Mouse (Mus musculus): ENCODE measurements around the gene Ctnnbl1. TPM values are rescaled to one million over a fixed set of nuclear protein-coding genes. Genes with fewer than 3 reads are reported as not detected.

The Ctnnbl1 gene
- total RNA-seq, 2 experiments from 2014 or later = 23.7 to 26.1 TPM

DNA sequence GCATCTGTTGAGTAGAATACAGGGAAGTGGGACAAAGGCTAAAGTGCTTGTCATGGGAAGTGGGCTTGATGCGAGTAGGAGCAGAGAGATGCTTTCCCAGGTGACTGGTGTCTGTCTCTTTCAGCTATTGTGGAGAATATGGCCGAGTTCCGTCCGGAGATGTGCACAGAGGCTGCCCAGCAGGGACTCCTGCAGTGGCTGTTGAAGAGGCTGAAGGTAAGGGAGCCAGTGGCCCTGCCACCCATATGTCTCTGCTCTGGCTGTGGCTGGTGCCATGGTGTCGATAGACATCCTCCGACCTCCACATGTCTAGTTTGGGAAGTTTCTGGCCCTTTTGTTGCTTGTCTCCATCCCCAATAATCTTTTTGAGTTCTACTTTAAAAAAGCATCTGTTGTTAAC, 72.1 kb downstream of the Ctnnbl1 start:
- no peak for DNase-seq (ENCODE audit: low spot score in 2 of 2)
- intact Hi-C loops (cut with DNase I) = no loop called here

DNA sequence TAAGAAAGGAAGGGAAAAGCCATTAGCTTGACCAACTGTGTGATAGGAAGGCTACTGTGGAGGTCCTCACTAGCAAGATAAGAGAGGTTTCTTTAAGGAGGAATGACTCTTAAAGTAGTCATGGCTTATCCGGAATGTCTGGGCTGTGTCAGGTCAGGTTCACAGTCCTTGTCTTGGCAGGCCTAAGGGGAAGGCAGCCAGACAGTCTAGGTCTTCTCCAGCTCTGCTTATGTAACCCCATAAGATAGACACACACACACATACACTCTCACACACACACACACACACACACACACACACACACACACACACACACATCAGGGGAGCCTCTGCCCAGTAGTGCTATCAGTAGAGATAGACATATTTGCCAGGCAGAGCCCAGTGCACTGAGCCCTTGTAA, 73.5 kb downstream of the Ctnnbl1 start:
- intact Hi-C loops (cut with DNase I) = no loop called here
- DNase-seq (ENCODE audit: low spot score in 2 of 2) = no peak

- intact Hi-C loops (cut with DNase I) = no loop called here
- no peak for DNase-seq (ENCODE audit: low spot score in 2 of 2)
Observed at GRCm38 (mm10) chr2:157813121-157813520, 75.9 kb downstream of the Ctnnbl1 start.

- DNase-seq (ENCODE audit: low spot score in 2 of 2) = no peak
- intact Hi-C loops (cut with DNase I) = no loop called here
Observed at GRCm38 (mm10) chr2:157814116-157814964, 77.1 kb downstream of the Ctnnbl1 start.

GRCm38 (mm10) chr2:157814965-157815283, 77.7 kb downstream of the Ctnnbl1 start:
- no peak for DNase-seq (ENCODE audit: low spot score in 2 of 2)
- intact Hi-C loops (cut with DNase I) = no loop called here

- DNase-seq (ENCODE audit: low spot score in 2 of 2) = no peak
- intact Hi-C loops (cut with DNase I) = no loop called here
Observed at GRCm38 (mm10) chr2:157817672-157818071, 80.5 kb downstream of the Ctnnbl1 start.

DNA sequence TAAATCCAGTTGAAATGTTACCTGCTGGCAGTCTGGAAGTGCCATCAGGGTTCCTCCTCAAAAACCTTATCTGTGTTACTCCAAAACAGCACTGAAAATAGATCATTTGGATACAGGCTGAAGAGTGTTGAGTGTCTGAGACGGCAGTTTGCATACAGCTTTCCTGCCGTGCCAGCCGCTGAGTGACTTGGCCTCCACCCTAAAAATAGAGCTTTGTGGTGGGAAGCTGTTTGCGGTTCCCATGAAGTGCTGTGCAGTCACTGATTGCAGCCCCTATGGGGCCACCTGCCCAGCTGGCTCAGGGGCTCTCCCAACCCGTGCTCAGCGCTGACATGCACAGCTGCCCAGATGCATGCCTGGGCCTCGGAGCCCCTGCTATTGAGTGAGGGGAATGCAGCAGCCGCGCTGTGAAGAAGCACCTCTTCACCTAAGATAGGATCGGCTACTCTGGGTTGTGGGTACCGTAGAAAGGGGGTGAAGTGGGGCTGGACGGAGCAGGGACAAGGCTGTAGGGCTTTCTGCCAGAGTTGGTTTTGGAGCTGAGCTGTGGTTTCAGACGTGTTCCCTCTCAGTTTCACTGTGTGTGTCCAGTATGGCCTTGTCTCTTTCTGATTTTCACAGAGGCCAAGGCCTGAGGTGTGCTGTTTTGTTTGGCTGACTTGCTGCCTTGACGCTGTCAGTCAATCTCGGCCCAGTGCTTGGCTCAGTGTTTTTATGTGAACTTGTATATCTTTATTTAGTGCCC, 81.5 kb downstream of the Ctnnbl1 start:
- intact Hi-C loops (cut with DNase I) = no loop called here
- peak in 1 of 2 experiments; percentile 35 for DNase-seq (ENCODE audit: low spot score in 2 of 2)

- no peak for DNase-seq (ENCODE audit: low spot score in 2 of 2)
Observed at GRCm38 (mm10) chr2:157819401-157819800, 82.2 kb downstream of the Ctnnbl1 start.

GRCm38 (mm10) chr2:157821259-157821658, 84.1 kb downstream of the Ctnnbl1 start:
- intact Hi-C loops (cut with DNase I) = no loop called here
- no peak for DNase-seq (ENCODE audit: low spot score in 2 of 2)

More at GRCm38 (mm10) chr2:157819401-157819800, 82.2 kb downstream of the Ctnnbl1 start:
- intact Hi-C loops (cut with DNase I) = no loop called here

GRCm38 (mm10) chr2:157823456-157823855, 86.3 kb downstream of the Ctnnbl1 start:
- intact Hi-C loops (cut with DNase I) = no loop called here
- DNase-seq (ENCODE audit: low spot score in 2 of 2) = no peak

GRCm38 (mm10) chr2:157824249-157824648, 87.0 kb downstream of the Ctnnbl1 start:
- DNase-seq (ENCODE audit: low spot score in 2 of 2) = no peak
- intact Hi-C loops (cut with DNase I) = no loop called here

DNA sequence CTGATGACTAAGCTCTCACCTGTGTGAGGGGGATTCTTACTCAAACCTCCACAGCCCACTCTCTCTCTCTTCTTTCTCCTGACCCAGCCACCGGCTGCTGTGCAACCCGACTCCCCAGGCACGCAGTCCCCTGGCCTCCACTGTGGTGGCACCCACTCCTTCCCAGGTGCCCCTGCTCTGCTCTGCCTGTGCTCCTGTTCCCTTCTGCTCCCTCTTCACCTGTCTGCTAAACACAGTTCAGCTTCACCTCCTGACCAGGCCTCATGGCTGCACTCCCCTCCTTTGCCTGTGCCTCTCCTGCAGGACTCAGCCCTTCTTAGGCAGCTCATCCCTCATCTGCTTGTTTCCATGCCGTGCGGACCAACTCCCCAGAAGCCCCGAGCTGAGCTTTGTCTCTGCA, 92.9 kb downstream of the Ctnnbl1 start:
- DNase-seq (ENCODE audit: low spot score in 2 of 2) = no peak
- intact Hi-C loops (cut with DNase I) = no loop called here

DNA sequence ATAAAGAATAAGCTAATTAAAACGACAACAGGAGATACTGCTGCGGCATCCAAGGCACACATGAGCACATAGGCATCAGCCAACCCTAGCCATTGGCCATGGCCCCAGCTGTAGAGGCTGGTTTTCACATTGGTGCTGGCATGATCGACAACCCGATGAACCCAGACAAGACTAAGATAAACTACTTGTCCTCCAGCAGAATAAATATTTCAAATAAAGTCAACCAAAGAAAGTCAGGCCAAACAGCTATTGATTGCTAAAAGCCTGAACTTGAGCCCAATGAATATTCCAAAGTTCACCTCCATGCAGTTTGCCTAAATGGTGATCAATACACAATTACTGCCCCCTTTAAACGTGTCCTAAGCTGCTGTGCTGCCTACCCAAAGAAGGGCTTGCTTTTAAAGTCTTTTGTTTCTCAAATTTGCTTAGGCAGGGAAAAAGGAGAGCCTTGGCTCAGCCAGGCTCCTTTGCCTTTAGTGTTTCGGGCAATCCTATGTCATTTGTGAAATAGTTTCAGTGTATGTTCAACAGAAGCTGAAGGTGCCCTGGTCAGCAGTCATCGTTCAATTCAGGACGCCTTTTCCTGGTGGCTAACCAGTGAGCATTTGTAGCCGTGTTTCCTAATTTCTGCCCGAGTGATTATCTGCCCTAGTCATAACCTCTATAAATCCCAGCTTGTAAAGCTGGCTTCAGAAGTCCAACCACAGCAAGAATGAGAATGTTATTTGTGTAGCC, 93.6 kb downstream of the Ctnnbl1 start:
- intact Hi-C loops (cut with DNase I) = no loop called here
- no peak for DNase-seq (ENCODE audit: low spot score in 2 of 2)

DNA sequence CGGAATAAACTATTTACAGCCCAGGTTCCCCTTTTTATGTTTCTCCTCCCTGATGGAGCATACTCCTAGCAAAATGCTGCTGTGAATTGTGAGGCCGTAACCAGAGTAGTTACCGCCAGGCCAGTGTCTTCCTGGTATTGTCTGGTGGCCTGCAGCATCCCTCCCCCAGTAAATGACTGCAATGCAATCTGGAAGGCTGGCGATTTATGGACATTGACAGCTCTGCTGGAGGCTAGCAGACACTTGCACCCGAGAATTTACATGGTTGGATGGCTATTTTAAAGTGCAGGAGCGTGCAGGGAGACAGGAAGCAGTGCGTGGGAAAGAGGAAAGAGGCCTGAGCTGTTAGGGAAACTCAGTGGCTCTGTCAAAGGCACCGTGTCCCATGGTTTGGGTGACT, 99.8 kb downstream of the Ctnnbl1 start:
- intact Hi-C loops (cut with DNase I) = no loop called here
- DNase-seq (ENCODE audit: low spot score in 2 of 2) = no peak

DNA sequence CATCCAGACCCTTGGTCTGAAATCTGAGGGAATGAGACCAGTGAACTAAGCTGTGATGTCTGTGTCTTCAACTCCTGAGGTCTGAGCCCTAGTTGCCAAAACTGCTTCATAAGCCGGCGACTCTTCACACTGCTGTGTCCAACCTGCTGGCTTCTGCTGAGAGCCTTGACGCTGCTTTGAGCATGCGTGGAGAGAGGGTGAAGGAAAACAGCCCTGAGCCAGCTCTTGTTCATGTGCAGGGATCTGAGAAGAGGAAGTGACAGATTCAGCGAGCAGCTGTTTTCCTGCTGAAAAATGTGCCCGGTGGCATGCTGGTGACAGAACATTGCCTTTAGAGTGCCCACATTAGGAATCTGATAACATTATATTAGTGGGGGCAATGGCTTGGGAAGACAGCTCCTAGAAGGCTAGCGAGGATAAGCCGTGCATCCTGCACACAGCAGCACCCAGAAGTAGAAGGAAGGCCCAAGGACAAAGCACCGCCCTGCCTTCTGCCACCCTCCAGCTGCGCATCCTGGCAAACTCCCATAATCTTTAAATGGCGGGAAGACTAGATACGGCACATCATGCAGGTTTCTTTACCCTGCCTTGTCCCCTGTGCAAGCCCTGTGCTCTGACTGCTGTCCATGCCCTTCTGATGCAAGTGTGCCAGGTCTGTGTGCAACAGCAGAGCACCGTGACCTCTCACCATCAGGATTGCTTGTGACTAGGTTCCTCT, 101.2 kb downstream of the Ctnnbl1 start:
- DNase-seq (ENCODE audit: low spot score in 2 of 2) = peak; percentile 46 to 49
- intact Hi-C loops (cut with DNase I) = no loop called here

DNA sequence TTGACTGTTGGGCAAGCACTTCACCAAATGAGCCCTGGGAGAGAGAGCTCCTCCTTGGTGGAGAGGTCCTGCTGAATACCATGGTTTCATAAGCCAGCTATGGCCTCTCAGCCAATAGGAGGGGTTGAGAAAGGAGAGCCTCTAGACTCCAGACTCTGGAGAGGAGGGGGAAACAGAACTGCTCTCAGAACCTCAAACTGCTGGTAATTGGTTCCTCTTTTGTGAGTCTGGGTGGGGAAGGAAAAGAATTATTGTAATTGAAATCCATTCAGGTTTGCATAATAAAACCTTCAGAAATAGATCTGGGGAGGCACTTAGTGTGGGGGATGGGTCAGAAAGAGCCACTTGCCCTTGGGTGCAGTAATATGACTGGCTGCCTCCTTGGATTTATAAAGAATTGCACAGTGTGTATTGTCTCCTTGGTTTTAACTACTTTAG, 103.5 kb downstream of the Ctnnbl1 start:
- DNase-seq (ENCODE audit: low spot score in 2 of 2) = no peak
- intact Hi-C loops (cut with DNase I) = no loop called here

GRCm38 (mm10) chr2:157841121-157841520, 103.9 kb downstream of the Ctnnbl1 start:
- intact Hi-C loops (cut with DNase I) = no loop called here
- no peak for DNase-seq (ENCODE audit: low spot score in 2 of 2)

- intact Hi-C loops (cut with DNase I) = no loop called here
Observed at GRCm38 (mm10) chr2:157844746-157845145, 107.5 kb downstream of the Ctnnbl1 start.

GRCm38 (mm10) chr2:157845831-157846230, 108.6 kb downstream of the Ctnnbl1 start:
- intact Hi-C loops (cut with DNase I) = no loop called here

More at GRCm38 (mm10) chr2:157844746-157845145, 107.5 kb downstream of the Ctnnbl1 start:
- DNase-seq (ENCODE audit: low spot score in 2 of 2) = no peak

More at GRCm38 (mm10) chr2:157845831-157846230, 108.6 kb downstream of the Ctnnbl1 start:
- no peak for DNase-seq (ENCODE audit: low spot score in 2 of 2)

Measured in left cerebral cortex, postnatal 14 days (tissue).